ENCODE assay signal across 33 mouse cellular contexts in the genomic region with DNA sequence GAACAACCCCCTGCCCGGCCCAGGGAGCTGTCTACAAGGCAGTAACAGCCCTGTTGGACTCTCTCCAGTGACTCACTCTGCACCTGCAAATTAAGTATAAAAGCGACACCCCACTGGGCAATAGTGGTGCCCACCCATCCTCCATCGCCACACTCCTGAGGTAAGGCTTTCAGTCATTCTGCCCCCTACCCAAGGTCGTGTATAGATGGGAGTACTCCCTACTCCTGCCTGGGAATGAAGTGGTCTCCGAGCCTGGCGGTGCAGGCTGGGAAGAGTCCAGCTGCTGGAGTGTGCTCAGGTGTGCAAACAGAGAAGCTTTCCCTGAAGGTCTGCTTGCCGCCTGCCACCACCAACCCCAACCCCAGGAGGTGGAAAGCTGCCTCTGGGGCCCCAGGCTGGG. TPM values are rescaled to one million over a fixed set of nuclear protein-coding genes. Genes with fewer than 3 reads are reported as not detected.
DNase-seq lines count a peak whose midpoint lies in the region; ATAC-seq and TF ChIP-seq lines count a peak whose summit lies in the region.
"Had no signal": no experiment of that assay in that cellular context is flagged by ENCODE, and none has a peak within 500 bp of the region (broad histone marks: within the 10 kb centered on the region; RNA-seq: fewer than 3 reads in every experiment).

No protein-coding gene starts in this region.

- WGBS in lung, adult 2 months, result 49% methylated on average over 7 of the region's 7 CpGs
- 63% methylated on average over 7 of the region's 7 CpGs for WGBS in embryonic facial prominence, embryonic 10.5 days
- 67% methylated on average over 7 of the region's 7 CpGs for WGBS in midbrain, embryonic 13.5 days

- H3K36me3 ChIP-seq in embryonic facial prominence, embryonic 10.5 days (replicated peaks), result no peaks in the 10 kb centered on the region
- no peaks in the 10 kb centered on the region for H3K36me3 ChIP-seq in midbrain, embryonic 13.5 days
- H3K36me3 ChIP-seq: G1E; heart, embryonic 10.5 days; hindbrain, embryonic 15.5 days; kidney, embryonic 15.5 days; midbrain, embryonic 15.5 days; neural tube, embryonic 13.5 days had no signal

- TF ChIP-seq CTCF in lung, adult 2 months (IDR thresholded peaks at IDR 0.05; ENCODE audit: insufficient read depth, low read length), result no peak

- H3K4me3 ChIP-seq in lung, adult 2 months (replicated peaks; ENCODE audit: extremely low read depth, low read depth, low read length), result no peak overlapping the region
- no peak overlapping the region for H3K4me3 ChIP-seq in embryonic facial prominence, embryonic 10.5 days
- no peak overlapping the region for H3K4me3 ChIP-seq in midbrain, embryonic 13.5 days (replicated peaks)
- H3K4me3 ChIP-seq: heart, embryonic 10.5 days; hindbrain, embryonic 15.5 days; kidney, embryonic 15.5 days; megakaryocyte, embryonic 14.5 days; midbrain, embryonic 15.5 days; neural tube, embryonic 13.5 days had no signal

- TF ChIP-seq POLR2A in lung, adult 2 months (IDR thresholded peaks at IDR 0.05; ENCODE audit: borderline replicate concordance, extremely low read depth, low read depth, low read length), result no peak

- no peaks in the 10 kb centered on the region for H3K9me3 ChIP-seq in embryonic facial prominence, embryonic 10.5 days
- H3K9me3 ChIP-seq in midbrain, embryonic 13.5 days, result no peaks in the 10 kb centered on the region
- H3K9me3 ChIP-seq: G1E; heart, embryonic 10.5 days; hindbrain, embryonic 15.5 days; kidney, embryonic 15.5 days; megakaryocyte, embryonic 14.5 days; midbrain, embryonic 15.5 days; neural tube, embryonic 13.5 days had no signal

- H3K4me2 ChIP-seq in midbrain, embryonic 13.5 days (replicated peaks), result no peak overlapping the region
- H3K4me2 ChIP-seq: hindbrain, embryonic 15.5 days; kidney, embryonic 15.5 days; midbrain, embryonic 15.5 days; neural tube, embryonic 13.5 days had no signal

- no peak overlapping the region for H3K9ac ChIP-seq in midbrain, embryonic 13.5 days (replicated peaks)
- H3K9ac ChIP-seq: hindbrain, embryonic 15.5 days; kidney, embryonic 15.5 days; liver, postnatal 0 days; midbrain, embryonic 15.5 days; neural tube, embryonic 13.5 days had no signal

- 0 out of 2 replicates have a peak, but pooled peaks cover 1% of the 10 kb centered on the region for H3K4me1 ChIP-seq in lung, adult 2 months (ENCODE audit: control insufficient read depth, insufficient read depth, low read length)
- peaks cover 44% of the 10 kb centered on the region for H3K4me1 ChIP-seq in embryonic facial prominence, embryonic 10.5 days
- peaks cover 6% of the 10 kb centered on the region; the same call in 1 of the 2 replicates for H3K4me1 ChIP-seq in midbrain, embryonic 13.5 days (replicated peaks)
- H3K4me1 ChIP-seq: hindbrain, embryonic 15.5 days; midbrain, embryonic 15.5 days; neural tube, embryonic 13.5 days had no signal

- no peak for ATAC-seq in midbrain, embryonic 13.5 days
- ATAC-seq: activated CD4-positive, CD25-positive, alpha-beta regulatory T cell, adult 4 months; CD4-positive, CD25-positive, alpha-beta regulatory T cell, adult 4 months; forebrain, embryonic 14.5 days; liver, postnatal 0 days; midbrain, embryonic 15.5 days had no signal

- DNase-seq in lung, adult 2 months, result peak; percentile 12
- no peak for DNase-seq in lung, postnatal 10 days
- DNase-seq in embryonic facial prominence, embryonic 10.5 days (ENCODE audit: low spot score), result no peak
- peak; percentile 10 to 39 for DNase-seq in lung, postnatal 4 days
- no peak for DNase-seq in left cerebral cortex, adult 9 months (ENCODE audit: low spot score in 2 of 2)
- DNase-seq in urinary bladder, postnatal 14 days (ENCODE audit: low spot score), result no peak
- DNase-seq: adrenal gland, adult 8-10 months; cerebellum, adult 18-20 months; cerebellum, postnatal 36 days; embryo, embryonic 11 days; heart, postnatal 4 days; kidney, postnatal 4 days; left cerebral cortex, postnatal 4 days; liver; liver, postnatal 0 days; thymus, adult 2 months; thymus, postnatal 4 days had no signal

- no peaks in the 10 kb centered on the region for H3K27me3 ChIP-seq in embryonic facial prominence, embryonic 10.5 days (replicated peaks; ENCODE audit: low read depth, poor library complexity, severe bottlenecking)
- H3K27me3 ChIP-seq in midbrain, embryonic 13.5 days, result no peaks in the 10 kb centered on the region
- H3K27me3 ChIP-seq: hindbrain, embryonic 15.5 days; kidney, embryonic 15.5 days; midbrain, embryonic 15.5 days; neural tube, embryonic 13.5 days had no signal

- H3K27ac ChIP-seq in embryonic facial prominence, embryonic 10.5 days (replicated peaks), result peak overlapping the region; percentile 44; the same call in 1 of the 2 replicates
- no peak overlapping the region for H3K27ac ChIP-seq in midbrain, embryonic 13.5 days
- H3K27ac ChIP-seq: heart, embryonic 10.5 days; hindbrain, embryonic 15.5 days; kidney, embryonic 15.5 days; midbrain, embryonic 15.5 days; neural tube, embryonic 13.5 days had no signal

RNA-seq across cellular contexts. Expression of a gene that starts 1.0 kb away (rescaled TPM):
- 1.8 and 16.1 TPM in 2 replicates for polyA plus RNA-seq in lung, adult 2 months (2012; rRNA removed)
- not detected in 2 replicates for polyA plus RNA-seq in embryonic facial prominence, embryonic 10.5 days (2016; fragmentation: Nextera tagmentation; extraction: Ambion mirVana)
- polyA plus RNA-seq in midbrain, embryonic 13.5 days (2015; fragmentation: Nextera tagmentation; extraction: Ambion mirVana), result 0.66 and 0.71 TPM in 2 replicates
- polyA plus RNA-seq: activated CD4-positive, CD25-positive, alpha-beta regulatory T cell, adult 4 months; CD4-positive, CD25-positive, alpha-beta regulatory T cell, adult 4 months; embryonic facial prominence, embryonic 14.5 days; forebrain, embryonic 14.5 days; G1E; neural tube, embryonic 13.5 days had no signal

RNA-seq across cellular contexts. Expression of a gene that starts 12.4 kb away (rescaled TPM):
- polyA plus RNA-seq in lung, adult 2 months (2012; rRNA removed), result not detected in 2 replicates
- not detected in 2 replicates for polyA plus RNA-seq in embryonic facial prominence, embryonic 10.5 days (2016; fragmentation: Nextera tagmentation; extraction: Ambion mirVana)
- polyA plus RNA-seq in midbrain, embryonic 13.5 days (2015; fragmentation: Nextera tagmentation; extraction: Ambion mirVana), result not detected in 2 replicates
- polyA plus RNA-seq: activated CD4-positive, CD25-positive, alpha-beta regulatory T cell, adult 4 months; CD4-positive, CD25-positive, alpha-beta regulatory T cell, adult 4 months; embryonic facial prominence, embryonic 14.5 days; forebrain, embryonic 14.5 days; G1E; heart, embryonic 10.5 days; heart, embryonic 16.5 days; hindbrain, embryonic 15.5 days; intestine, embryonic 14.5 days; kidney, embryonic 15.5 days; liver, postnatal 0 days; midbrain, embryonic 15.5 days; neural tube, embryonic 13.5 days; spleen, adult 2 months; thymus, adult 2 months had no signal

RNA-seq across cellular contexts. Expression of a gene that starts 13.8 kb away (rescaled TPM):
- polyA plus RNA-seq in lung, adult 2 months (2012; rRNA removed), result not detected in 2 replicates
- polyA plus RNA-seq in embryonic facial prominence, embryonic 10.5 days (2016; fragmentation: Nextera tagmentation; extraction: Ambion mirVana), result 1.1 TPM in 2 replicates
- 4.1 and 4.2 TPM in 2 replicates for polyA plus RNA-seq in midbrain, embryonic 13.5 days (2015; fragmentation: Nextera tagmentation; extraction: Ambion mirVana)
- polyA plus RNA-seq: G1E; gonadal fat pad, adult 2 months; liver, postnatal 0 days; spleen, adult 2 months had no signal

RNA-seq across cellular contexts. Expression of a gene that starts 31.0 kb away (rescaled TPM):
- not detected in 2 replicates for polyA plus RNA-seq in lung, adult 2 months (2012; rRNA removed)
- not detected in 2 replicates for polyA plus RNA-seq in embryonic facial prominence, embryonic 10.5 days (2016; fragmentation: Nextera tagmentation; extraction: Ambion mirVana)
- polyA plus RNA-seq in midbrain, embryonic 13.5 days (2015; fragmentation: Nextera tagmentation; extraction: Ambion mirVana), result not detected in 2 replicates
- polyA plus RNA-seq: activated CD4-positive, CD25-positive, alpha-beta regulatory T cell, adult 4 months; CD4-positive, CD25-positive, alpha-beta regulatory T cell, adult 4 months; embryonic facial prominence, embryonic 14.5 days; forebrain, embryonic 14.5 days; G1E; heart, embryonic 16.5 days; hindbrain, embryonic 15.5 days; intestine, embryonic 14.5 days; kidney, embryonic 15.5 days; liver, postnatal 0 days; midbrain, embryonic 15.5 days; neural tube, embryonic 13.5 days had no signal

RNA-seq across cellular contexts. Expression of a gene that starts 44.3 kb away (rescaled TPM):
- 8.8 and 14.8 TPM in 2 replicates for polyA plus RNA-seq in lung, adult 2 months (2012; rRNA removed)
- 32.0 and 32.8 TPM in 2 replicates for polyA plus RNA-seq in embryonic facial prominence, embryonic 10.5 days (2016; fragmentation: Nextera tagmentation; extraction: Ambion mirVana)
- polyA plus RNA-seq in midbrain, embryonic 13.5 days (2015; fragmentation: Nextera tagmentation; extraction: Ambion mirVana), result 30.0 and 30.9 TPM in 2 replicates

Comparison
In these comparisons a context has a peak if more than half of its experiments do, and no peak if none do; other contexts are left out.
1. DNase-seq: peak in lung, adult 2 months (single experiment) and lung, postnatal 4 days (2 of 2); none in lung, postnatal 10 days (single experiment), embryonic facial prominence, embryonic 10.5 days (single experiment), left cerebral cortex, adult 9 months (0 of 2) and urinary bladder, postnatal 14 days (single experiment).